Mouse (Mus musculus): ENCODE data around the gene Oasl2. TPM values are rescaled to one million over a fixed set of nuclear protein-coding genes. Genes with fewer than 3 reads are reported as not detected.
"Not testable (repeated sequence)": the region's sequence is repeated elsewhere in the genome, so short reads cannot be mapped to it uniquely, and the experiment has no call there.

Gene Oasl2
- polyA plus RNA-seq, 1 experiment from 2014 or later: 1.7 TPM

DNA sequence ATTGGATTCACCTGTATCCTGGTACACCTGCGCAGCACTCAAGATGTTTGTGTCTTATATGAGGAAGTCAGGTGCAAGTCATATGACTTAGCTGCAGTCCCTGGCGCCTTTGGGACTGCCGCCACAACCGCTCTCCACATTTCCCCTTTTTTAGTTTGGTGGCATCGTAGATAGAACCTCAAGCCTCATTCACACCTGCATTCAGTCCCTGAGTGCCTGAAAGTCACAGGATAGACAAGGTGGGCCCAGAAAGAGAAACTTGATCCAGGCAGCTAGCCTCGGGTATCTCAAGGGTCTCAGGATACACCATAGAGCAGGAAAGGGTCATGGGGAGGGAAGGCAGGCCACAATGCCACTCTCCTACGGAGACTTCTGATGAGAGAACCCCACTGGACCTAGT is 14.4 kb upstream of the Oasl2 start:
- not testable (repeated sequence) for H3K36me3 ChIP-seq; H3K27ac ChIP-seq; H3K4me3 ChIP-seq; H3K9me3 ChIP-seq; DNase-seq (ENCODE audit: low spot score)
- Histone ChIP-seq H3K27me3 (ENCODE audit: insufficient read depth, poor library complexity, severe bottlenecking) (peaks cover 21% of the 10 kb centered on the region; the same call in 1 of the 2 replicates), H3K4me1 (peaks cover 17% of the 10 kb centered on the region)
- WGBS: 79% methylated on average over 6 of the region's 7 CpGs

DNA sequence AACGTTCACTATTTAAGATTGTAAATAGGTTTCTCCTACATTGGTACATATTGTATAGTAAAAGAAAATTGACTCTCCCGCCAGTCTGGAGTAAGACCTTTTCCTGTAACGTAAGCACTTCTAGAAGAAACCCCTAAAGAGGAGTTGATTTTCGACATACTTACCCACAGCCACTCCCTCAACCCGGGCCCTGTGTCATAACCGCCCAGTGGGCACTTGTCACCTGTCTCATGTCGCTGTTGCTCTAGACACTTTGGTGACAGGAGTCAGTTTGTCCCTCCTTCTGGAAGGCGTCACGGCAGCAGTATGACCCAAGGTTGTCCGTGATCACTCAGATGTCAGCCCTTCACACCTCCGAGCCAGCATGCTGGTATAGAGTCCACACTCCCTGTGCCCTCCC is 13.7 kb upstream of the Oasl2 start:
- peaks cover 15% of the 10 kb centered on the region; the same call in 1 of the 2 replicates for H3K27me3 ChIP-seq (ENCODE audit: insufficient read depth, poor library complexity, severe bottlenecking)
- peaks cover 12% of the 10 kb centered on the region for H3K4me1 ChIP-seq
- H3K27ac ChIP-seq: no peak overlapping the region
- H3K4me3 ChIP-seq: no peak overlapping the region
- no peak for DNase-seq (ENCODE audit: low spot score)
- WGBS: 78% methylated on average over 11 of the region's 11 CpGs
- H3K9me3 ChIP-seq: no peaks in the 10 kb centered on the region
- H3K36me3 ChIP-seq: no peaks in the 10 kb centered on the region

DNA sequence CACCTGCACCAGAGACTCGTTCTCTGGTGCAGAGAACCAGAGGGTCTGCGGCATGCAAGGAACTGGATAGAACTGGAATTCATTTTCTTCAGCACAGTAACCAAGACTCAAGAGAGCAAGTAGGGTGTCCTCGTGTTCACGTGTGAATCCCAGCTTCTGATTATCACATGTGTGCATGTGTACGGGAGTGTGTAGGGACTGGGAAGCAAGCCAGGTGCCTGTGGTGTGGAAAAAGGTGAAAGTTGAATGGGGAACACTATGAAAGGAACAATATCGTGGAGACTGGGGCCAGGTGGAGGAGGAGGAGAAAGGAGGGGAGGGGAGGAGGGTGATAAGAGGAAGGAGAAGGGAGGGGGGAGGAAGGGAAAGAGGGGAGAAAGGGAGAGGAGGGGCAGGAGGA is 9.9 kb upstream of the Oasl2 start:
- Histone ChIP-seq H3K9me3 (no peaks in the 10 kb centered on the region), H3K4me1 (no peaks in the 10 kb centered on the region), H3K4me3 (no peak overlapping the region), H3K36me3 (no peaks in the 10 kb centered on the region), H3K27ac (no peak overlapping the region), H3K27me3 (ENCODE audit: insufficient read depth, poor library complexity, severe bottlenecking) (peaks cover 11% of the 10 kb centered on the region; the same call in 1 of the 2 replicates)
- 76% methylated on average over 6 of the region's 6 CpGs for WGBS
- DNase-seq (ENCODE audit: low spot score): no peak

DNA sequence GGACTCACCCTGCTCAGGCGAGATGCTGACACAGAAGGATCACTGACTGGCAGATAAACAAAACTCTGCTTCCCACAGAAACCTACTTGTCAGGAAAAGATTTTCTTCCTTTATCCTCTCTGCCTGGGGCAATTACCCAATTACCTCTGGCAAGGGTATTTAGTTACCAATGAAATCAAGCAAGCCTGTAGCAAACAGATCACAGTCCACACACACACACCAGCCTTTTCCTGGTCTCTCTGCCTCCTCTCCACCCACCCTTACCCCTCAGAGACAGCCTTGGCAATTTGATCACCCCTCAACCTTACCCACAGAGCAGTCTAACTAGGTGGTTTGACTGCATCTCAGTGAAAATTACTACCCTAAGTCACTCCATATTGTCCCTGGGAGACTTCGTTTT is 7.7 kb upstream of the Oasl2 start:
- H3K27me3 ChIP-seq (ENCODE audit: insufficient read depth, poor library complexity, severe bottlenecking): no peaks in the 10 kb centered on the region
- WGBS: 72% methylated on average over 2 of the region's 2 CpGs
- H3K36me3 ChIP-seq: no peaks in the 10 kb centered on the region
- H3K27ac ChIP-seq: no peak overlapping the region
- DNase-seq (ENCODE audit: low spot score): no peak
- H3K9me3 ChIP-seq: no peaks in the 10 kb centered on the region
- H3K4me1 ChIP-seq: no peaks in the 10 kb centered on the region
- H3K4me3 ChIP-seq: no peak overlapping the region

DNA sequence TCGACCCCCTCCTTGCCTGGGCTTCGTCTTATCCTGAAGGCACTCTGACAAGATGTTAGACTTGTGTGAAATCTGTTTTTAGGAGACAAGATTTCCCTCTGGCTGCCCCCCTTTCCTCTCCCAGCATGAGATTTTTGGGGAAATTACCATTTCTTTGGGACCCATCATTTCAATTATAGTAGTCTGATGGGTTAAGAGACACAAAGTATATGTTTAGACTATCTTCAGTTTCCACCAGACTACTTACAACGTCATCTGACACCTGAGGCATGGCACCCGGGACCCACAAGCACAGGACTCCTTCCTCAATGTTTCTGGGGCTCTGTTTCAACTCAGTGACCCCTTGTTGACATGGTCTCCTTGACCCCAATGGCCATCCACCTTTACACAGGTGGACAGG is 1.2 kb upstream of the Oasl2 start:
- no peak for DNase-seq (ENCODE audit: low spot score)
- H3K27ac ChIP-seq: no peak overlapping the region
- 74% methylated on average over 4 of the region's 4 CpGs for WGBS

DNA sequence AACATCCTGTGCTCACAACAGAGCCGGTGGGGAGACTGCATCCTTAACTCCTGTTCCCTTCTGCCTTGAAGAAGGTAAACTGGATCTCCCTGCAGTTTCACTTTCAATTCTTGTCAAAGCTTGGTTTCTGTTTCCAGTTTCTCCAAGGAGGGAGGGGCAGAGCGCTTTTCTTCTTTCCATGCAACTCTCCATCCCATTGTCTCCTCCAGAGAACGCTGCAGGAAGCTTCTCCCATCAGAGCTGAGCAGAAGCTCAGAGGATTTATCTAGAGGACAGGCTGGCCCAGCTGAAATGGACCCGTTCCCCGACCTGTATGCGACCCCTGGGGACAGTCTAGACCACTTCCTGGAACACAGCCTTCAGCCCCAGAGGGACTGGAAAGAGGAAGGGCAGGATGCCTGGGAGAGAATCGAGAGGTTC is 648 bp downstream of the Oasl2 start:
- Histone ChIP-seq H3K4me1 (peaks cover 11% of the 10 kb centered on the region; the same call in 1 of the 2 replicates), H3K4me3 (peak overlapping the region; percentile 23; the same call in 1 of the 2 replicates), H3K27ac (no peak overlapping the region; the same call in 1 of the 2 replicates), H3K27me3 (ENCODE audit: insufficient read depth, poor library complexity, severe bottlenecking) (0 out of 2 replicates have a peak, but pooled peaks cover 6% of the 10 kb centered on the region), H3K9me3 (no peaks in the 10 kb centered on the region), H3K36me3 (no peaks in the 10 kb centered on the region)
- 11% methylated on average over 7 of the region's 7 CpGs for WGBS
- no peak for DNase-seq (ENCODE audit: low spot score)

More for the DNA sequence above, 1.2 kb upstream of the Oasl2 start:
- Histone ChIP-seq H3K27me3 (ENCODE audit: insufficient read depth, poor library complexity, severe bottlenecking) (0 out of 2 replicates have a peak, but pooled peaks cover 6% of the 10 kb centered on the region), H3K36me3 (no peaks in the 10 kb centered on the region), H3K9me3 (no peaks in the 10 kb centered on the region), H3K4me1 (peaks cover 11% of the 10 kb centered on the region; the same call in 1 of the 2 replicates), H3K4me3 (no peak overlapping the region)

DNA sequence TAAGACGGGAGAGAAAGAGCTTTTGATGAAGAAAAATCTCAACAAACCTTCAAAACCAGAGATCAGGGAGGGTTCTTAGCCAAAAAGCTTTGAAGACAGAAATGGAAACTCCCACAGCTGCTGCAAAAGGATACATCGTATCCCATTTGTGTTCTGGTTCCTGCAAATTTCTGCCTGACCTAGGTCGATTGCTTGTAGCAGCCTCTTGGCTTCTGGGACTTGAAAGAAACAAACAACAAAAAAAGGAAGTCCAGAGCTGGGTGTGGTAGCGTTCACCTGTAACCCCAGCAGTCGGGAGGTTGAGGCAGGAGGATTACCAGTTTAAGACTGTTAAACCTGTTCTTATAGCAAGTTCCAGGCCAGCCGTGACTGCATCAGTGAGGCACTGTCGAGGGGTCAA is 2.1 kb downstream of the Oasl2 start:
- 79% methylated on average over 7 of the region's 7 CpGs for WGBS
- peaks cover 11% of the 10 kb centered on the region; the same call in 1 of the 2 replicates for H3K4me1 ChIP-seq
- DNase-seq (ENCODE audit: low spot score): no peak

DNA sequence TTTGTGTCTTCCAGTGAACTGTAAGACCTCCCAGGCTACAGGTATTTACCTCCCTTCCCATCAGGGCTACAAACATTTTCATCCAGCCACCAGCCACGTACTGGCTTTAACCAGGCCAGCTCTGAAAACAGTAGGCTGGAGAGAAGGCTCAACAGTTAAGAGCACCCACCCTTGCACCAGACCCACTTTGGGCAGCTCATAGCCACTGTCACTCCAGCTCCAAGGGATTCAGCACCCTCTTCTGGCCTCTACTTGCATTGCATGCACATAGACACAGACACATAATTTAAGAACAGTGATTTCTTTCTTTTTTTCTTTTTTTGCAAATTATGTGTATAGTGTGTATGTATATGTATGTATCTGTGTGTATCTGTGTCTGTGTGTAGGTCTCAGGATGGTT is 5.7 kb downstream of the Oasl2 start:
- no peak overlapping the region for H3K4me3 ChIP-seq
- H3K27ac ChIP-seq: no peak overlapping the region
- H3K36me3 ChIP-seq: no peaks in the 10 kb centered on the region
- no peaks in the 10 kb centered on the region for H3K9me3 ChIP-seq
- peaks cover 5% of the 10 kb centered on the region; the same call in 1 of the 2 replicates for H3K4me1 ChIP-seq
- H3K27me3 ChIP-seq (ENCODE audit: insufficient read depth, poor library complexity, severe bottlenecking): 0 out of 2 replicates have a peak, but pooled peaks cover 2% of the 10 kb centered on the region
- 35% methylated on average over 1 of the region's 1 CpGs for WGBS
- DNase-seq (ENCODE audit: low spot score): no peak

More for the DNA sequence above, 2.1 kb downstream of the Oasl2 start:
- Histone ChIP-seq H3K9me3 (no peaks in the 10 kb centered on the region), H3K36me3 (no peaks in the 10 kb centered on the region), H3K27ac (no peak overlapping the region), H3K27me3 (ENCODE audit: insufficient read depth, poor library complexity, severe bottlenecking) (0 out of 2 replicates have a peak, but pooled peaks cover 6% of the 10 kb centered on the region), H3K4me3 (no peak overlapping the region)

DNA sequence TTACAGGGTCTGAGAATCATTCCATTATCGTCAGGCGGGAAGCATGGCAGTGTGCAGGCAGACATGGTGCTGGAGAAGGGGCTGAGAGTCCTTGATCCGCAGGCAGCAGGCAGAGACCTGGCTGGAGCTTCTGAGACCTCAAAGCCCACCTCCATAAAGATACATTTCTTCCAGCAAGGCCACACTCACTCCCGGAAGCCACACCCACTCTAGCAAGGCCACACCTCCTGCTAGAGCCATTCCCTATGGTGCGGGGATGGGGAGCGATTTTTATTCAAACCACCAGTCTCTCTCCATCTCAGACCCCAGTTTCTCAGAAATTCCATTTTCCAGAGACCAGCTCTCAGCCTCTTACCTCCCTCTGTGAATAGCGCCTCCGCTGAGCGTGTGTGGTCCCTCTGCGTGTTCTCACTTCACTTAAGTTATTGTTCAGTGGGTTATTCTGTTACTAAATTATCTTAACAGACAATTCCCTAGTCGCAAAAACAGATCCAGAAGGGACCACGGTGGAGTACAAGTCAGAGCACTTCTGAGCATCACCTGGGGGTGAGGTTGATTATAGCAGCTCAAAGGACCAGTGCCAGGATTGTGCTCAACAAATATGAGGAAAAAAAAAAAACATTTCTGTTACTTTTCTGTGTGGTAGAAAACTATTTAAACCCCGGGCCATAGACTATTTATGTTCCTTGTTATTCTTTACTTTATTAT is 12.0 kb downstream of the Oasl2 start:
- no peak for DNase-seq (ENCODE audit: low spot score)
- 47% methylated on average over 13 of the region's 13 CpGs for WGBS
- Histone ChIP-seq H3K36me3 (no peaks in the 10 kb centered on the region), H3K9me3 (no peaks in the 10 kb centered on the region), H3K4me1 (no peaks in the 10 kb centered on the region), H3K27me3 (ENCODE audit: insufficient read depth, poor library complexity, severe bottlenecking) (no peaks in the 10 kb centered on the region), H3K4me3 (no peak overlapping the region), H3K27ac (no peak overlapping the region)

DNA sequence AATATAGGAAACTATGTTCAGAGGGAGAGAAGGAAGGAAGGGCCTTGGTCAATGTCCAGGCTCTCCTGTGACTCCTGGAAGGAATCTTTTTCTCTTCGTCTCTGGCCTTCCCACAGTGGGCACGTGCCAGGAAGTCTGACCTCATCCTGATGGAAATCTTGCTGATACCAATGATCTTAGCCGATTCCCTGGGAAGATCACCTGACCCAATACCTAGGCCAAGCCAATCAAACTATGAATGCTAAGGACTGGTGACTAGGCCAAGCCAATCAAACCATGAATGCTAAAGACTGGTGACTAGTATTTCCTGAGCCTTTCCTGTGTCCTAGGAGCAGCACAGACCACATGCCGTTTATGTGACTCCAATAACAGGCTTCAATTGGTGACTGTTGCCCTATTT is 16.9 kb downstream of the Oasl2 start:
- Histone ChIP-seq H3K4me1 (peaks cover 8% of the 10 kb centered on the region), H3K36me3 (no peaks in the 10 kb centered on the region), H3K27ac (no peak overlapping the region), H3K4me3 (no peak overlapping the region), H3K27me3 (ENCODE audit: insufficient read depth, poor library complexity, severe bottlenecking) (no peaks in the 10 kb centered on the region), H3K9me3 (no peaks in the 10 kb centered on the region)
- no peak for DNase-seq (ENCODE audit: low spot score)
- WGBS: 63% methylated on average over 4 of the region's 4 CpGs

DNA sequence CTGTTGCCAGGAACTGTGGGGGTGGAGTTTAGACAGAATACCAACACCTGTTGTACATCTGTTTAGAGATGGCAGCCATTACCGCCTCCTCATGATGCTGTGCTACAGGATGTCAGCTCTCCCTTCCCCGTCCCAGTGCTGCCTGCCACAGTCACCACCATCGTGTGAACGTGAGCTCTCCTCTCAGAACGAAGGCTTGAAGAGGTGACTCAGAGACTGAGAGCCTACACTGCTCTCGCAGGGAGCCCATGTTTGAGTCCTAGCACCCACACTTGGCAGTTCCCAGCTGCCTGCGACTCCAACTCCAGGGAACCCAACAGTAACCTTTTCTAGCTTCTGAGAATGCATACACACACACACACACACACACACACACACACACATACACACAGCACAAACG is 18.1 kb downstream of the Oasl2 start:
- WGBS: 68% methylated on average over 8 of the region's 8 CpGs
- Histone ChIP-seq H3K27me3 (ENCODE audit: insufficient read depth, poor library complexity, severe bottlenecking) (no peaks in the 10 kb centered on the region), H3K36me3 (no peaks in the 10 kb centered on the region), H3K9me3 (no peaks in the 10 kb centered on the region), H3K4me1 (peaks cover 8% of the 10 kb centered on the region), H3K27ac (no peak overlapping the region), H3K4me3 (no peak overlapping the region)
- no peak for DNase-seq (ENCODE audit: low spot score)

DNA sequence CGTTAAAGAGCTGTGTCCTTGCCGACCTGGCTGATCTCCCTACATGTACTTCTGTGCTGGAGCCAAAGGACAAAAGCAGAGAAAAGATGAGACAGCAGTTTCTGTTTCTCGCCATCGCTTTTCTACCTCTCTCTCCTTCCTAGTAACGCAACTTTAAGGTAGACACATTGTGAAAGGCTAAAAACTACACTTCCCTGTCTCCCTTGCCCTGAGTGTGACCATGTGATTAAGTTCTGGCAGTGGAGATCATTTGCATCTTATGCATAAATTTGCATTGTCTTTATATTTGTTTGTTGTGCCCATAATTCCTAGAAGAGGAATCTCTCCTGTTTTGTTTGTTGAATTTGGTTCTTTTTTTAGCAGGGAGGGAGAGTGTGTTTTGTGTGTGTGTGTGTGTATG is 19.1 kb downstream of the Oasl2 start:
- Histone ChIP-seq H3K27me3 (ENCODE audit: insufficient read depth, poor library complexity, severe bottlenecking) (no peaks in the 10 kb centered on the region), H3K27ac (no peak overlapping the region), H3K4me3 (no peak overlapping the region), H3K4me1 (peaks cover 8% of the 10 kb centered on the region), H3K36me3 (no peaks in the 10 kb centered on the region), H3K9me3 (no peaks in the 10 kb centered on the region)
- no peak for DNase-seq (ENCODE audit: low spot score)
- 77% methylated on average over 5 of the region's 5 CpGs for WGBS

DNA sequence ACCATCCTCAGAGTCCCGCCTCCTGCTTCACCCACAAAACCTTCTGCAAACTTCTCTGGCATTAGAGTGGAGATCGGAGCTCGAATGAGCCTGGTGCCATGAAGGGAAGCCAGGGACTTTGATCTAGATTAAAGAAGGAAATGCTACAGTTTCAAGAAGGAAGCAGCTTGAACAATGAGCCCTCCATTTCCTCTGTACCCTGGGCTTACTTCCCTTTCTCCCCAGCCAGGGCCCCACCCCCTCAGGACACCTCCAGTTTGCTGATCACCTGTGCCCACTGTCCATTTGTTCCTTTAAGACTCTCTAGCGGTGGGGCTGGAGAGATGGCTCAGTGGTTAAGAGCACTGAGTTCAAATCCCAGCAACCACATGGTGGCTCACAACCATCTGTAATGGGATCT is 20.0 kb downstream of the Oasl2 start:
- DNase-seq (ENCODE audit: low spot score): no peak
- Histone ChIP-seq H3K9me3 (no peaks in the 10 kb centered on the region), H3K27ac (no peak overlapping the region)

More for the DNA sequence above, 20.0 kb downstream of the Oasl2 start:
- Histone ChIP-seq H3K36me3 (no peaks in the 10 kb centered on the region), H3K27me3 (ENCODE audit: insufficient read depth, poor library complexity, severe bottlenecking) (no peaks in the 10 kb centered on the region), H3K4me1 (peaks cover 8% of the 10 kb centered on the region), H3K4me3 (no peak overlapping the region)
- 65% methylated on average over 4 of the region's 4 CpGs for WGBS

Measured in heart, embryonic 10.5 days (tissue).